Mouse (Mus musculus) olfactory bulb, adult 2 months (tissue): ENCODE results near the gene Adgrf2.

Experiments used
- CTCF ChIP-seq: fragments of 200-500 bp; IDR thresholded peaks from 2 replicates; pipeline ENCODE4 v1.5.1; 2012; ENCODE audit warnings: low read depth, mild to moderate bottlenecking, low read length, moderate library complexity; ENCODE audit not compliant: insufficient read depth
- POLR2A ChIP-seq: fragments of 200-500 bp; IDR thresholded peaks from 2 replicates; pipeline ENCODE4 v1.6.1; 2012; ENCODE audit warnings: mild to moderate bottlenecking, low read depth, low read length, moderate library complexity; ENCODE audit not compliant: insufficient read depth

DNA sequence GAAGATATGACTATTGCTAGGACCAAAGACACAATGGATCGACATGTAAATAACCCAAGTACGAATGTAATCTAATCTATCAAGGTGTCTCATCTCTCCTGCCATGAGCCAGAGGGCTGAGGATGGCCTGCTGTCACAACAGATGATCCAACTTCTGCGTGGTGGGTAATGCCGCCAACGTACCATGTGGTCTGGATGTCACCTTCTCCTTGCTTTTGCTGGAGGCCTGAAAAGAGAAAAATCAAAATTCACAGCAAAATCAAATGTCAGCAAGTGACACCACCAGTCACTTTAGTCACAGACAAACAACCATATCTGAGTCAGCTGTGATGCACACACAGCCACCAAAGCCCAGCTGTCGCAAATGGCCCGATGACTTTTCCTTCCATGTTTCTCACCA is 27.0 kb downstream of the Adgrf2 start:
- TF ChIP-seq CTCF = no peak
- TF ChIP-seq POLR2A = no peak
